Mouse (Mus musculus) MN1 (cell line): ENCODE results near the gene Rp9.

Source experiments
- DNase-seq: peaks from one replicate; pipeline ENCODE4 v3.0.0-alpha.2; 2016; ENCODE audit warnings: low spot score

Rp9 gene

DNA sequence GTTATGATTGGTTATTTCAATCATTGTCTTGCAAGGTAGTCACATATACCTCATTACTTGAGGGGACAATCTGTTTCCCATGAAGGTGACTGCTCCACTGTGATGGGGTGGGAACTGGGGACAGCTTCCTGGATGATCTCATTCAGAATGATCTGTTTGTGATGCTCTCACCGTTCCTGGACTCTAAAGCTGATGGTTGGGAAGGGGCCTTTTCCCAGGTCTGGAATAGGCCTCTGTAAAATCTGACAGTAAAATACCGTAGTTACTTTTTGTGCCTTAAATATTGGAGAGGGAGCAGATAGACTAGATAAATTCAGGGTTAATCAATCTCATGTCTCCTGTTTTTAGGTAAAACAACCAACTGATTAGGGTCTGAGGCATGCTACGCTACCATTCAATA, at the start of gene Rp9:
Gene Rp9 (minus strand): TSS at position 101 of the 400 bp plus-strand sequence.
- no peak for DNase-seq

DNA sequence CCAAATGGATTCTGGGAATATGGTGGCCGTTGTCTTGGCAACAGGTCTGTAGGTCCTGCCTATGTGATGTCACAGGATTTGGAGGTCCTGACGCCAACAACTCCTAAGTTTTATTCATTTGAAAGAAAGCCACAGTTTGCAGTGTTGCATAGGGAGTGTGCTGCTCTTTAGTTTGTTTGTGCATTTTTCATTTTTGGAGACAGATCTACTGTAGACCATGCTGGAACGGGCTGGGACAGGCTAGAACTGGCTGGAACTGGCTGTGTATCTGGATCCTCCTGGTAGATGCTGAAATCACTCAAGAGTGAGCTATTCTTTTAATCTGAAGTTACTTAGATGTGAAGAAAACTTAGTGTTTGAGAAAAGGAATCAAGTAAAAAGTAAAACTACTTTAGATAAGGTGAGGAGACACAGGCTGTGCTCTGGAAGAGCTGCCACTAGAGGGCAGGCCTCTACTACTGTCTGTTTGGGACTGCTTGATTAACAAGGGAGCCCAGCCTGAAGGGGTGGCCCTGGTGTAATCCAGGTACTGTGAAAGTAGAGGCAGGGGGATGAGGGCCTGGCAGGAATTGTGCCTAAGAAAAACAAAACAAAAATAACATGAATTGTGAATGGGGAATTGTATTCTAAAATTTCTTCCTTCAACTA, 49.0 kb upstream of the Rp9 start:
- DNase-seq: peak; percentile 49

GRCm38 (mm10) chr9:22515076-22515475, 45.5 kb upstream of the Rp9 start:
- DNase-seq: no peak

DNA sequence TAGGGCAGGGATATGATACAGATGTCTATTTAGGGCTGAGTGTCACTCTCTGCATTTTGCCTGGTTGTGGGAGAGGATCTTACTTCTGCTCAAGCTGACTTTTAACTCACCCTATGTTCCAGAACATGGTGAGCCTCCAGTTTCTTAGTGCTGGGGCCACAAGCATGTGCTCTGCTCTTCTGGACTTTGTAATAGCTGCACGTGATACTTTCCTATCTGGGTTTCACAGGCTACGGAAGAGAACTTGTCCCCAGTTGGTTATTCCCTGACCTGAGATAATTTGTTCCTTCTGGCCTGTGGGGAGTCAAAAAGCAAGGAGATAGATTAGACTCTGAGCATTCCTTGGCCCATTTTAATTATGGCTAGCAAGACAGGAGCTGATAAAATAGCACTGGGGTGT, 36.0 kb upstream of the Rp9 start:
- DNase-seq: no peak

DNA sequence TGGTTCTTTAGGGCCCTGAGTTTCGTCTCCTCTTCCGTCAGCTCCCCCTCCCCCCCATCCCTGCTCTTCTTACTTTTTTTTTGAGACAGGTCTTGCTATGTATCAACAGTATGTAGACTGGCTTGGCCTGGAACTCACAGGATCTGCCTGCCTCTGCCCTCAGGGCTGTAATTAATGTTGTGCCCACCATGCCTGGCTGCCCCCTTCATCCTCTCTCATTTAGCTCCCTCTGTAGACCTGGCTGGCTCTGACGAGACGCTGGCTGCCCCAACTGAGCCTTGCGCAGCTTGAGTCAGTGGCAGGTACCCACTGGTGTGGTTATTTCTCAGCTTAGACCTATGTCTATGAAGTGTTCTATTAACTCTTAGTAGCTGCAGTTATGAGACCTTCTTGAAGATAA, 34.0 kb upstream of the Rp9 start:
- DNase-seq: no peak

- no peak for DNase-seq
Observed at GRCm38 (mm10) chr9:22502972-22503371, 33.4 kb upstream of the Rp9 start.

DNA sequence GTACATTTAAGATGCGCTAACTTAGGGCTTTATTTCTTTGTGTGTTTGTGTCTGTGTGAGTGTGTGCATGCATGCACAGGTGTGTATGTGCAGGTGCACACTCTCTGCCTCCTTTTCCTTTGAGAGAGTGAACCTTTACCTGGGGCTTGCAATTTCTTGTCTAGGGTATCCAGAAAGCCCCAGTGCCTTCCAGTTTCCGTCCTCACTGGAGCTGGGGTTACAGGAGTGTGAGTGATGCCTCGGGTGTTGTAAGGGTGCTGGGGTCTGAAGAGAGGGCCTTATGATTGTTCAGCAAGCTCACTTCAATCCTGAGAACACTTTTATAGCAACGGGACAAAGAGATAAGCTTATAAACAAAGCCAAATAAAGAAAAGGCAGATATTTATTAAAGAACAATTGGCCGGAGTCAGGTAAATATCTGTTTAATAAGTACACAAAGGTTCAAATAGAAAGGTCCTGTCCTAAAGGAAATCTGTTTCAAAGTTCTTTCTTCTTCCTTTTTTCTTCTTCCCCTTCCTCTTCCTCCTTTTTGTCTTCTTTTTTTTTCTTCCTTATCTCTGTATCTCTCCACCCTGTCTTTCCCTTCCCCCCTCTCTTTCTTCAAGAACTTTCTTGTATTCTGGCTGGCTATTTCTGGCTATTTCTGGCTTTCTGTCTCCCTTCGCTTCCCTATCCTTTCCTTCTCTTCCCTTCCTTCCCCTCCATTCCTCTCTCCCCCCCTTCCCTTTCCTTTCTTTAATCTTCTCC, 27.7 kb upstream of the Rp9 start:
- no peak for DNase-seq

GRCm38 (mm10) chr9:22495133-22495532, 25.6 kb upstream of the Rp9 start:
- DNase-seq: no peak

GRCm38 (mm10) chr9:22494203-22494807, 24.8 kb upstream of the Rp9 start:
- no peak for DNase-seq

GRCm38 (mm10) chr9:22488963-22489362, 19.4 kb upstream of the Rp9 start:
- no peak for DNase-seq

- DNase-seq: no peak
Observed at GRCm38 (mm10) chr9:22486211-22486610, 16.7 kb upstream of the Rp9 start.

- no peak for DNase-seq
Observed at GRCm38 (mm10) chr9:22484562-22485308, 15.2 kb upstream of the Rp9 start.

DNA sequence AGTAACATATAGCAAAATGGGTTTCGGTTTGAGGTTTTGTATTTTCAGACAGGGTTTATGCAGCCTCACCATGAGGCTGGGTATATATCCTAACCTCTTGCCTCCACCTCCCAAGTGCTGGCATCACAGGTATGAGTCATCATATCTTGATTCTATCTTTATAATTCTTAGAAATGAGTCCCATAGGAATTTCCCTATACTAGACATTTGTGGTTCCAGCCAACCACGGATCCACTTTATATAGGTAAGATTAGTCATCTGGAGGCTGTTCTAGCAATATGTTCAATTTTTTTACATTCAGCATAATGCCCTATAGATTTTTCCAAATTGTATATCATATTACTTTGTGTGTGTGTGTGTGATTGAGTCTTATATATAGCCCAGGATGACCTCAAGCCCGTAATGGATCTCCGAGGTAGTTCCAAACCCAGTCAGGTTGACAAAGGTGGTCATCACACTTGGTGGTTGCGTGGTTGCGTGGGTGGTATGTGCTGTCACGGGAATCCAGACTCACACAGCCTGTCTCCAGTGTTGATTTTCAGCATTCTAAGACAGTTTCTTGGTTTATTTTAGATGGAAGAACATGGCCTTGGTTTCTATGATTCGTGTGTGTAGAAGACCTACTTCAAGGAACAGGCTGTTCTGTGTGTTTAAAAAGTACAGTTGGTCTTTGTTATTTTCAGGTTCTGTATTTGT, 14.5 kb upstream of the Rp9 start:
- DNase-seq: no peak

DNA sequence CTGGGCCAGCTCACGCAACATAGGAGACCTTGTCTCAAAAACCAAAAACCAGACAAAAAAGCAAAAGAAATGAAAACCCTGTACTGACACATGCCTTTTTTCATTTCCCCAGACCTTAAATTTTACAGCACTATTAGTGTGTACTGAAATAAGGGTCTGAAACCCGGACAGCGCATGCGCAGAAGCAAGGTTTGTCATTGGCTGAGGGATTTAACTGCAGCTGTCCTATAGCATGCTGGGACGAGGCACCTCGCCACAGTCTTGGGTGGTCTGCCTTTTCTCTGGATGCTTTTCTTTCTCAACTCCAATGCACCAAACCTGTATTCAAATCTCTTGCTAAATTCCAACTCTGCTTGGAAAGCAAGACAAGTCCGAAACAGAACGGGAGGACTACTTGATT, 9.4 kb upstream of the Rp9 start:
- no peak for DNase-seq

GRCm38 (mm10) chr9:22476265-22476664, 6.7 kb upstream of the Rp9 start:
- DNase-seq: peak; percentile 22

DNA sequence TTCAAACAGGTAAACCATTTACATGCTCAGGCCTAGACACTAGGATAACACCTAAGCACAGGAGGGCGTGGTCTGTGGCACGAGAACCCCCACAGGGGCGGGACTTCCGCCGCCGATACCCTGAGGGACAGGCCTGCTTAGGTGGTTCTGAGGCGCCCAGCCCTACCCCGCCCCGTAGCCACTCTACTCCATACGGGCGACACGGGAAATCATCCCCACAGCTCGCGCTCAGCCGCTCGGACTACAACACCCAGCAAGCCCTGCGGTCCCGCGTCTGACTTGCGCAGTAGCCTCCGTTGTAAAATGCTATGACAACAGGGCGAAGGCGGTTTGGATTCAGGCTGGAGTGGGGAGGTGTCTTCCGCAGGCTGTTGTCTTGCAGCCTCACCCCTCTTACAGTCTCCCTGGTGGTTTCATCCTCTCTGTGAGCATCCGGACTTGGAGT, 5.9 kb upstream of the Rp9 start, which contains the start of gene Bbs9:
Gene Bbs9 (plus strand): TSS at position 292 of the 445 bp plus-strand sequence.
- peak; percentile 90 for DNase-seq

- DNase-seq: no peak
Observed at GRCm38 (mm10) chr9:22468899-22469259, 664 bp downstream of the Rp9 start.

- peak; percentile 72 for DNase-seq
Observed at GRCm38 (mm10) chr9:22468170-22468898, 1.2 kb downstream of the Rp9 start.

DNA sequence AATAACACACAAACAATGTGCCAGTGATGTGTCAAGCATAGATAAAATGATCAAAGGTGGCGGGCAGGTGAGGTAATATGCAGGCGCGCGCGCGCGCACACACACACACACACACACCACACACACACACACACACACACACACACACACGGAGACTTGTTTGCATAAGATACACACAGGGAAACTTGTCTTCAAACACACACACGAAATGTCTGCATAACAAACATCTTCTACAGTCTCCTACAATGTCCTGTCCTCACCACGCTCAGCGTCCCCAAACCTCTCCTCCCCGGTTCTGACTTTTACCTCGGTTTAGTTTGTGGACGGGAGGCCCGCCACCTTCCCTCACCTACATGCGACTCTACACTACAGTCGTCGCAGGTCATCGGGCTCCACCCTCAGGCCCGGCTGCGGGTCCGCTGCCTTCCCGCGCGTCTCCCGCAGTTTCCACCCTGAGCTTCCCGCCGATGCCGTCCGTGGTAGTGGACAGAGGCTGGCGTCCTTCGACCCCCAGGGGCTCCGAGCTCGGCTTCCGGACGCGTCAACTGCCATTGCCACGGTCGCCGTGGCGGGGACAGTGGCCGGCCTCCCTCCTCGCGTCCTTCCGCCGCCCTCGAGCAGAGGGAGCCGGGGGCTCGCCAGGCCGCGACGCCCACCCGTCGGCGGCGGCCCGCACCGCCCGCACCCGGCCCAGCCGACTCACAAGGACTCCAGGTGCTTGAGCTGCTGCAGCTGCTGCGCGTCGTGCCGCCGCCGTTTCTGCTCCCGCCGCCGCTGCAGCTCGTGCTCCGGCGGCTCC, 2.0 kb downstream of the Rp9 start:
- DNase-seq: peak; percentile 25

GRCm38 (mm10) chr9:22466212-22466611, 3.3 kb downstream of the Rp9 start:
- no peak for DNase-seq
